Mouse (Mus musculus) CH12.LX (cell line): ENCODE data around the gene Pkd2l1. TPM values are rescaled to one million over a fixed set of nuclear protein-coding genes. Genes with fewer than 3 reads are reported as not detected.

Experiments
- DNase-seq: peaks from one replicate; pipeline ENCODE4 v3.0.0-alpha.2; 2013; ENCODE audit errors: extremely low read depth
- H3K27ac ChIP-seq: 2 replicates; pipeline ENCODE4 v1.5.1; 2012; ENCODE audit warnings: low read depth, mild to moderate bottlenecking, control low read depth, moderate library complexity; ENCODE audit not compliant: insufficient read depth
- H3K27me3 ChIP-seq: replicated peaks from 2 replicates; pipeline ENCODE3; 2012; ENCODE audit warnings: inconsistent platforms
- H3K36me3 ChIP-seq, 2 experiments: replicated peaks in 1 of 2; 2 replicates each; pipeline versions ENCODE3 to v1.6.1; 2012; ENCODE audit warnings: inconsistent platforms in 1 of 2, low read length in 1 of 2, mild to moderate bottlenecking in 1 of 2, mixed read lengths in 1 of 2, moderate library complexity in 1 of 2; ENCODE audit not compliant: control insufficient read depth in 1 of 2, insufficient read depth in 1 of 2
- H3K4me1 ChIP-seq, 2 experiments: 2 replicates each; pipeline ENCODE4 v1.6.1; 2012; ENCODE audit warnings: inconsistent platforms in 1 of 2, moderate library complexity in 1 of 2; ENCODE audit not compliant: insufficient read depth in 2 of 2, control insufficient read depth in 1 of 2
- H3K4me2 ChIP-seq: 2 replicates; pipeline ENCODE4 v1.6.1; 2012; ENCODE audit warnings: low read depth, mild to moderate bottlenecking, control low read depth; ENCODE audit not compliant: poor library complexity, insufficient read depth, severe bottlenecking
- H3K4me3 ChIP-seq, 3 experiments: fragments of 150-350 bp in 1 of 3; sonication (generic) in 1 of 3; replicated peaks in 1 of 3; 2 replicates each; pipeline versions ENCODE3 to v1.5.1; 2011 to 2012; ENCODE audit warnings: low read depth in 2 of 3, low read length in 2 of 3, mild to moderate bottlenecking in 2 of 3, moderate library complexity in 2 of 3, control low read depth in 1 of 3, improper control_type of control experiment in 1 of 3, inconsistent platforms in 1 of 3, mixed read lengths in 1 of 3; ENCODE audit not compliant: poor library complexity in 1 of 3
- H3K79me2 ChIP-seq: replicated peaks from 2 replicates; pipeline ENCODE4 v1.6.1; 2012; ENCODE audit warnings: mild to moderate bottlenecking, moderate library complexity; ENCODE audit not compliant: control insufficient read depth, poor library complexity, insufficient read depth, severe bottlenecking; ENCODE audit errors: extremely low read depth
- H3K9ac ChIP-seq: 2 replicates; pipeline ENCODE4 v1.6.1; 2012; ENCODE audit warnings: low read depth, mild to moderate bottlenecking, control low read depth, moderate library complexity; ENCODE audit not compliant: insufficient read depth
- H3K9me3 ChIP-seq: replicated peaks from 2 replicates; pipeline ENCODE3; 2012; ENCODE audit warnings: low read length, inconsistent platforms, mixed read lengths
- CHD1 ChIP-seq: IDR thresholded peaks from 2 replicates; pipeline ENCODE4 v1.6.1; 2012; ENCODE audit warnings: low read depth, low read length, improper control_type of control experiment, inconsistent platforms
- CTCF ChIP-seq, 2 experiments: IDR thresholded peaks in 1 of 2; conservative IDR thresholded peaks in 1 of 2; 2 replicates each; pipeline ENCODE4 v1.5.1; 2011 to 2012; ENCODE audit warnings: low read depth in 2 of 2, low read length in 2 of 2, improper control_type of control experiment in 1 of 2, inconsistent platforms in 1 of 2, mild to moderate bottlenecking in 1 of 2, moderate library complexity in 1 of 2
- ETS1 ChIP-seq: conservative IDR thresholded peaks from 2 replicates; pipeline ENCODE4 v1.6.1; 2012; ENCODE audit warnings: low read depth, mild to moderate bottlenecking, inconsistent platforms, low read length, improper control_type of control experiment, moderate library complexity
- GABPA ChIP-seq: IDR thresholded peaks from 2 replicates; pipeline ENCODE4 v1.6.1; 2012; ENCODE audit warnings: low read depth, low read length, improper control_type of control experiment, inconsistent platforms; ENCODE audit not compliant: insufficient replicate concordance
- HCFC1 ChIP-seq: IDR thresholded peaks from 2 replicates; pipeline ENCODE4 v1.6.1; 2012; ENCODE audit warnings: low read depth, mild to moderate bottlenecking, inconsistent platforms, low read length, improper control_type of control experiment
- IRF4 ChIP-seq: IDR thresholded peaks from 2 replicates; pipeline ENCODE4 v1.6.1; 2014; ENCODE audit warnings: low read depth, mild to moderate bottlenecking, inconsistent platforms, low read length, improper control_type of control experiment
- MAFK ChIP-seq: IDR thresholded peaks from 2 replicates; pipeline ENCODE4 v1.6.1; 2011; ENCODE audit warnings: low read length, improper control_type of control experiment; ENCODE audit not compliant: insufficient replicate concordance
- MAZ ChIP-seq: IDR thresholded peaks from 2 replicates; pipeline ENCODE4 v1.6.1; 2012; ENCODE audit warnings: low read depth, mild to moderate bottlenecking, inconsistent platforms, low read length, improper control_type of control experiment, moderate library complexity
- MYC ChIP-seq: IDR thresholded peaks from 2 replicates; pipeline ENCODE4 v1.6.1; 2011; ENCODE audit warnings: low read depth, mild to moderate bottlenecking, improper control_type of control experiment, low read length
- NELFE ChIP-seq: IDR thresholded peaks from 2 replicates; pipeline ENCODE4 v1.6.1; 2011; ENCODE audit warnings: low read depth, low read length, improper control_type of control experiment
- PAX5 ChIP-seq: IDR thresholded peaks from 2 replicates; pipeline ENCODE4 v1.6.1; 2012; ENCODE audit warnings: low read length, inconsistent platforms, mixed read lengths
- SIN3A ChIP-seq: IDR thresholded peaks from 2 replicates; pipeline ENCODE4 v1.6.1; 2012; ENCODE audit warnings: low read length, improper control_type of control experiment, inconsistent platforms
- TBP ChIP-seq: conservative IDR thresholded peaks from 2 replicates; pipeline ENCODE4 v1.6.1; 2011; ENCODE audit warnings: low read depth, low read length, improper control_type of control experiment
- UBTF ChIP-seq: IDR thresholded peaks from 2 replicates; pipeline ENCODE4 v1.6.1; 2012; ENCODE audit warnings: low read depth, mild to moderate bottlenecking, inconsistent platforms, low read length, improper control_type of control experiment, moderate library complexity
- USF1 ChIP-seq: IDR thresholded peaks from 2 replicates; pipeline ENCODE4 v1.6.1; 2014; ENCODE audit warnings: low read depth, mild to moderate bottlenecking, inconsistent platforms, low read length, improper control_type of control experiment
- ZC3H11A ChIP-seq: IDR thresholded peaks from 2 replicates; pipeline ENCODE4 v1.6.1; 2012; ENCODE audit warnings: low read depth, mild to moderate bottlenecking, inconsistent platforms, low read length, improper control_type of control experiment
- ZKSCAN1 ChIP-seq: IDR thresholded peaks from 2 replicates; pipeline ENCODE4 v1.6.1; 2012; ENCODE audit warnings: low read depth, inconsistent platforms, low read length, improper control_type of control experiment, borderline replicate concordance
- ZMIZ1 ChIP-seq: IDR thresholded peaks from 2 replicates; pipeline ENCODE4 v1.6.1; 2012; ENCODE audit warnings: low read depth, mild to moderate bottlenecking, inconsistent platforms, low read length, improper control_type of control experiment
- dilution Hi-C: fragments of 300-500 bp; cut with MboI; formaldehyde crosslinking; loops from 2 replicates; pipeline ENCODE4 v1.14.3; 2020; ENCODE audit warnings: low sequenced_read_pairs; ENCODE audit not compliant: extremely low pct_unique_long_range_greater_than_20kb, extremely low pct_ligation_motif_present
- in situ Hi-C: fragments of 300-500 bp; cut with MboI; formaldehyde crosslinking; loops from 3 replicates; pipeline ENCODE4 v1.14.3; 2019; ENCODE audit warnings: low sequenced_read_pairs, low pct_ligation_motif_present, low pct_unique_long_range_greater_than_20kb, mixed read lengths
- polyA plus RNA-seq: library from polyadenylated mRNA; unstranded; fragments of >175 nt; gene quantifications from 2 replicates; pipeline ENCODE4 v1.2.1, GENCODE M21; 2012; ENCODE audit warnings: low read depth; ENCODE audit not compliant: insufficient read length
- total RNA-seq, 2 experiments: library from RNA; depleted of rRNA; stranded (reverse); fragments of 300-350 nt in 1 of 2; fragments of >200 nt in 1 of 2; gene quantifications; 2 replicates each; pipeline ENCODE4 v1.2.3; 2012 to 2014

Pkd2l1 gene
- total and polyA plus RNA-seq, 3 experiments, result 0.04 to 0.07 TPM; not detected in 1

DNA sequence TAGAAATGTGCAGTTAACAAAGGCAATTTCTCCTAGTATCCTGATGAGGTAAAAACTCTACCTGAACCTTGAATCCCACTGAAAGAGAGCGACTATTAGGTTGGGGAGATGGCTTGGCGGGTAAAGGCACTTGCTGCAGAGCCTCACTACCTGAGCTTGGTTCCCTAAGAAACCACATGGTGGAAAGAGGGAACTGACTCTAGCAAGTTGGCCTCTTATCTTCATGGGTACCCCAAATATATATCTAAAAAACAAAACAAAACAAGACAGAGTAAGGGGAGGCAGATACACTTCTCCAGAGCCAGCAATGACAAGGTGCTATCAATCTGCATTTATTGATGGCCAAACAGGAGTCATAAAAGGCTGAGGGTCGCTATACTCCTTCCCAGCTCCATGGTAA lies 8.3 kb downstream of the Pkd2l1 start:
- DNase-seq, result no peak

DNA sequence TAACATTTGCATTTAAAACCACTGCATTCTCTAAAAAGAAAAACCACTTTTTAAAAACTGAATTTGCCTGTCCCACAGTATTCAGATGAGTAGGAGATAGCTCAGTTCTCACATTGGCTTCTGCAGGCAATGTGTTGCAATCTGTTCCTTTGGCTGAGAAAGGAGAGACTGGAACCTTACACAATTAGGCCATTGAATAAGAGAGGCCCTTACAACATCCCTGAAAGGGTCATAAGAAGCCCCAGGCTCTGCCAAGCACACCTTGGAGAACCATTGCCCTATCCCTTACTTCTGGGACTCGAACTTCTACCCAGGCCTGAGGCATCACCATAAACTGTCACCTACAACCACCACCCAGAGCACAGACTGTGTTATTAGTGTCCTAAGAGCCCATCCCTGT lies 11.7 kb downstream of the Pkd2l1 start:
- dilution Hi-C loops (no loop called here), in situ Hi-C loops (no loop called here)
- Histone ChIP-seq H3K79me2 (no peaks in the 10 kb centered on the region), H3K27me3 (peaks cover 7% of the 10 kb centered on the region), H3K4me2 (no peak overlapping the region), H3K4me3 (no peak overlapping the region), H3K9ac (no peak overlapping the region), H3K36me3 (no peaks in the 10 kb centered on the region), H3K27ac (no peak overlapping the region), H3K4me1 (no peaks in the 10 kb centered on the region), H3K9me3 (peaks cover 10% of the 10 kb centered on the region)
- TF ChIP-seq TBP (no peak), MAFK (no peak), PAX5 (no peak)
- no peak for DNase-seq

More for the DNA sequence above, 8.3 kb downstream of the Pkd2l1 start:
- no peaks in the 10 kb centered on the region for H3K4me1 ChIP-seq
- no peak overlapping the region for H3K9ac ChIP-seq
- H3K27me3 ChIP-seq, result peaks cover 15% of the 10 kb centered on the region
- in situ Hi-C loops, result no loop called here
- H3K4me2 ChIP-seq, result no peak overlapping the region
- H3K79me2 ChIP-seq, result no peaks in the 10 kb centered on the region
- no peaks in the 10 kb centered on the region for H3K36me3 ChIP-seq
- dilution Hi-C loops, result no loop called here
- TF ChIP-seq ZMIZ1, result no peak
- TF ChIP-seq IRF4, result no peak
- TF ChIP-seq GABPA, result no peak
- TF ChIP-seq CHD1, result no peak
- TF ChIP-seq MYC, result no peak
- TF ChIP-seq SIN3A, result no peak
- no peak for TF ChIP-seq MAZ
- no peak for TF ChIP-seq NELFE
- no peak for TF ChIP-seq ZKSCAN1
- no peak for TF ChIP-seq ZC3H11A
- no peak for TF ChIP-seq UBTF
- TF ChIP-seq ETS1, result no peak
- TF ChIP-seq USF1, result no peak
- TF ChIP-seq HCFC1, result no peak
- TF ChIP-seq MAFK, result no peak
- no peak for TF ChIP-seq CTCF (conservative IDR thresholded peaks at IDR 0.05 in 1 of 2, IDR thresholded peaks at IDR 0.05 in 1 of 2; ENCODE audit: low read depth in 2 of 2, low read length in 2 of 2)
- H3K27ac ChIP-seq, result no peak overlapping the region
- no peaks in the 10 kb centered on the region for H3K9me3 ChIP-seq
- no peak overlapping the region for H3K4me3 ChIP-seq
